Mouse (Mus musculus): ENCODE data around the gene Etv6.

DNA sequence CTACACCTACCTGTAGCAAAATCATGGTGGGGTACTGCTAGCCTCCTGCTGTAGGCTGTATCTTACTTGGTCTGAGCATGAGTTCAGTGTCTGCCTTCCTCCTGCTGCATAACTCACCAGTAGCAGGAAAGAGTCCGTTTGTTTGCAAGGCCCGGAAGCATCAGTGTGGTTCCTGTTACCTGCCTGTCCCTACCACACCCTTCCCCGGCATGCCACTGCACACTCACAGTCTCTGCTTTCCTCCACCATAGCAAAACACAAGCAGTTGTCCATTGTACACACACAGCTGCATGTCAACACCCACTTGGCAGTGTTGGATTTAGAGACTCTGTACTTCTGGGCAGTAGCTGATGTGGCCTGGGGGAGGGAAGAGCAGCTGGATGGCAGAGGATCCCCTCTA lies 220.9 kb downstream of the Etv6 start:
- no peak for TF ChIP-seq CTCF (IDR thresholded peaks at IDR 0.05; ENCODE audit: control insufficient read depth, insufficient read depth, insufficient replicate concordance, low read depth, low read length)
- no peak for TF ChIP-seq POLR2A (IDR thresholded peaks at IDR 0.05; ENCODE audit: control insufficient read depth, low read depth, low read length)

Data from testis, adult 2 months (tissue).